Mouse (Mus musculus): ENCODE measurements around the gene Gm13277. TPM values are rescaled to one million over a fixed set of nuclear protein-coding genes. Genes with fewer than 3 reads are reported as not detected.
A peak's percentile ranks its signal among the peaks of the same experiment; 100 is the strongest.
"Not testable (repeated sequence)": the region's sequence is repeated elsewhere in the genome, so short reads cannot be mapped to it uniquely, and the experiment has no call there.

Gene Gm13277
- polyA plus RNA-seq, 1 experiment from 2014 or later, result not detected

GRCm38 (mm10) chr4:88761776-88762175, 26.7 kb upstream of the Gm13277 start:
- H3K9me3 ChIP-seq; ATAC-seq (replicated peaks); H3K4me1 ChIP-seq; H3K27ac ChIP-seq; H3K36me3 ChIP-seq (replicated peaks); H3K4me3 ChIP-seq; H3K4me2 ChIP-seq; H3K27me3 ChIP-seq (replicated peaks); H3K9ac ChIP-seq: not testable (repeated sequence)
- 64% methylated on average over 6 of the region's 8 CpGs for WGBS

GRCm38 (mm10) chr4:88762341-88762740, 26.1 kb upstream of the Gm13277 start:
- not testable (repeated sequence) for H3K4me2 ChIP-seq; H3K9ac ChIP-seq; H3K4me1 ChIP-seq; H3K4me3 ChIP-seq; H3K9me3 ChIP-seq; H3K36me3 ChIP-seq (replicated peaks); H3K27ac ChIP-seq; ATAC-seq (replicated peaks); H3K27me3 ChIP-seq (replicated peaks)
- WGBS, result 43% methylated on average over 9 of the region's 9 CpGs

GRCm38 (mm10) chr4:88763384-88764018, 24.9 kb upstream of the Gm13277 start:
- not testable (repeated sequence) for H3K9me3 ChIP-seq; H3K9ac ChIP-seq; H3K4me1 ChIP-seq; H3K27me3 ChIP-seq (replicated peaks); H3K36me3 ChIP-seq (replicated peaks); ATAC-seq (replicated peaks); H3K27ac ChIP-seq
- H3K4me2 ChIP-seq, result peak overlapping the region; percentile 63
- 3% methylated on average over 33 of the region's 42 CpGs for WGBS
- H3K4me3 ChIP-seq, result peak overlapping the region; percentile 38

- H3K36me3 ChIP-seq (replicated peaks); H3K4me1 ChIP-seq; H3K9me3 ChIP-seq; ATAC-seq (replicated peaks); H3K4me3 ChIP-seq; H3K27ac ChIP-seq; H3K9ac ChIP-seq; H3K4me2 ChIP-seq; H3K27me3 ChIP-seq (replicated peaks): not testable (repeated sequence)
- WGBS, result no CpG with 5 or more reads among the region's 32 CpGs
Measured at GRCm38 (mm10) chr4:88773534-88773933, 14.9 kb upstream of the Gm13277 start, which contains the start of gene Gm13290. Gene Gm13290, plus strand, starts transcription at chr4:88773834.

GRCm38 (mm10) chr4:88776622-88777021, 11.8 kb upstream of the Gm13277 start, which contains the start of gene Gm13289:
Gene Gm13289, plus strand, starts transcription at chr4:88776922.
- not testable (repeated sequence) for ATAC-seq (replicated peaks); H3K27me3 ChIP-seq (replicated peaks); H3K4me2 ChIP-seq; H3K4me3 ChIP-seq; H3K27ac ChIP-seq; H3K9ac ChIP-seq; H3K36me3 ChIP-seq (replicated peaks); H3K4me1 ChIP-seq; H3K9me3 ChIP-seq
- no CpG with 5 or more reads among the region's 29 CpGs for WGBS

GRCm38 (mm10) chr4:88779550-88779949, 8.9 kb upstream of the Gm13277 start, which contains the start of gene Gm13272:
Gene Gm13272, plus strand, starts transcription at chr4:88779850.
- H3K9ac ChIP-seq; ATAC-seq (replicated peaks); H3K9me3 ChIP-seq; H3K27ac ChIP-seq; H3K36me3 ChIP-seq (replicated peaks); H3K27me3 ChIP-seq (replicated peaks); H3K4me2 ChIP-seq; H3K4me3 ChIP-seq; H3K4me1 ChIP-seq: not testable (repeated sequence)
- no CpG with 5 or more reads among the region's 29 CpGs for WGBS

- not testable (repeated sequence) for ATAC-seq (replicated peaks); H3K4me1 ChIP-seq; H3K36me3 ChIP-seq (replicated peaks); H3K27ac ChIP-seq; H3K4me3 ChIP-seq; H3K4me2 ChIP-seq; H3K9me3 ChIP-seq; H3K9ac ChIP-seq; H3K27me3 ChIP-seq (replicated peaks)
- 52% methylated on average over 16 of the region's 18 CpGs for whole genome bisulfite sequencing
Measured at GRCm38 (mm10) chr4:88780320-88780719, 8.1 kb upstream of the Gm13277 start.

GRCm38 (mm10) chr4:88781831-88782230, 6.6 kb upstream of the Gm13277 start, which contains the start of gene Ifnz:
Gene Ifnz, plus strand, starts transcription at chr4:88782131.
- H3K27me3 ChIP-seq (replicated peaks); H3K4me3 ChIP-seq; ATAC-seq (replicated peaks); H3K9ac ChIP-seq; H3K4me1 ChIP-seq; H3K9me3 ChIP-seq; H3K36me3 ChIP-seq (replicated peaks); H3K27ac ChIP-seq: not testable (repeated sequence)
- H3K4me2 ChIP-seq, result peak within 1 kb of the TSS; percentile 45
- WGBS, result 19% methylated on average over 4 of the region's 7 CpGs

- not testable (repeated sequence) for H3K36me3 ChIP-seq (replicated peaks); H3K4me1 ChIP-seq; H3K9me3 ChIP-seq; H3K4me3 ChIP-seq; H3K9ac ChIP-seq; H3K27ac ChIP-seq; ATAC-seq (replicated peaks); H3K27me3 ChIP-seq (replicated peaks)
- 0% methylated on average over 15 of the region's 31 CpGs for WGBS
- peak overlapping the region; percentile 45 for H3K4me2 ChIP-seq
Measured at GRCm38 (mm10) chr4:88782335-88782734, 6.1 kb upstream of the Gm13277 start.

GRCm38 (mm10) chr4:88785409-88785808, 3.0 kb upstream of the Gm13277 start, which contains the start of gene Gm13276:
Gene Gm13276, plus strand, starts transcription at chr4:88785709.
- not testable (repeated sequence) for H3K36me3 ChIP-seq (replicated peaks); H3K4me1 ChIP-seq; H3K4me3 ChIP-seq; H3K27me3 ChIP-seq (replicated peaks); H3K4me2 ChIP-seq; H3K9ac ChIP-seq; H3K27ac ChIP-seq; ATAC-seq (replicated peaks); H3K9me3 ChIP-seq
- WGBS, result no CpG with 5 or more reads among the region's 27 CpGs

GRCm38 (mm10) chr4:88791250-88791649, 2.8 kb downstream of the Gm13277 start, which contains the start of gene Gm13278:
Gene Gm13278, plus strand, starts transcription at chr4:88791550.
- H3K9ac ChIP-seq; H3K9me3 ChIP-seq; H3K27ac ChIP-seq; H3K4me1 ChIP-seq; ATAC-seq (replicated peaks); H3K4me2 ChIP-seq; H3K36me3 ChIP-seq (replicated peaks); H3K4me3 ChIP-seq; H3K27me3 ChIP-seq (replicated peaks): not testable (repeated sequence)
- WGBS, result no CpG with 5 or more reads among the region's 28 CpGs

- ATAC-seq (replicated peaks); H3K9me3 ChIP-seq: not testable (repeated sequence)
- WGBS, result 1% methylated on average over 18 of the region's 52 CpGs
Measured at GRCm38 (mm10) chr4:88793936-88794675, 5.7 kb downstream of the Gm13277 start, which contains the start of gene Gm13275. Gene Gm13275, plus strand, starts transcription at chr4:88794487.

More at GRCm38 (mm10) chr4:88793936-88794675, 5.7 kb downstream of the Gm13277 start, which contains the start of gene Gm13275:
- not testable (repeated sequence) for H3K27ac ChIP-seq; H3K36me3 ChIP-seq (replicated peaks); H3K27me3 ChIP-seq (replicated peaks); H3K9ac ChIP-seq; H3K4me2 ChIP-seq; H3K4me3 ChIP-seq; H3K4me1 ChIP-seq
